Mouse (Mus musculus) lung, embryonic 14.5 days (tissue): ENCODE measurements around the gene Vps33b. TPM values are rescaled to one million over a fixed set of nuclear protein-coding genes. Genes with fewer than 3 reads are reported as not detected.

Source experiments
- ATAC-seq: fragments of 200-750 bp; cut with Nextera tagmentation; 2 replicates; pipeline ENCODE4 v1.8.0; 2017; ENCODE audit warnings: mild to moderate bottlenecking, moderate TSS enrichment, moderate library complexity; ENCODE audit not compliant: insufficient read depth
- DNase-seq: peaks from one replicate; pipeline ENCODE4 v3.0.0-alpha.2; 2015
- H3K27ac ChIP-seq: fragments of 300-500 bp; sonication (generic); 2 replicates; pipeline ENCODE4 v1.5.1; 2014; ENCODE audit warnings: low read depth, mild to moderate bottlenecking, moderate library complexity
- H3K27me3 ChIP-seq: fragments of 300-500 bp; sonication (generic); 2 replicates; pipeline ENCODE4 v1.6.1; 2014; ENCODE audit warnings: low read length, control low read depth; ENCODE audit not compliant: insufficient read depth
- H3K36me3 ChIP-seq: fragments of 300-500 bp; sonication (generic); 2 replicates; pipeline ENCODE4 v1.6.1; 2014; ENCODE audit warnings: control low read depth; ENCODE audit not compliant: insufficient read depth
- H3K4me1 ChIP-seq: fragments of 300-500 bp; sonication (generic); 2 replicates; pipeline ENCODE4 v1.6.1; 2014; ENCODE audit warnings: antibody characterized with exemption, control low read depth; ENCODE audit not compliant: insufficient read depth
- H3K4me2 ChIP-seq: fragments of 300-500 bp; sonication (generic); 2 replicates; pipeline ENCODE4 v1.6.1; 2014; ENCODE audit warnings: mild to moderate bottlenecking
- H3K4me3 ChIP-seq: fragments of 300-500 bp; sonication (generic); 2 replicates; pipeline ENCODE4 v1.5.1; 2014; ENCODE audit warnings: low read depth, low read length
- H3K9ac ChIP-seq: fragments of 300-500 bp; sonication (generic); 2 replicates; pipeline ENCODE4 v1.6.1; 2014
- H3K9me3 ChIP-seq: fragments of 300-500 bp; sonication (generic); 2 replicates; pipeline ENCODE4 v1.6.1; 2016; ENCODE audit warnings: low read depth, low read length, control low read depth
- CTCF ChIP-seq: IDR thresholded peaks from 2 replicates; pipeline ENCODE4 v1.5.1; 2016; ENCODE audit warnings: antibody characterized with exemption, low read depth
- WGBS: fragments of 180-500 bp; shearing (Covaris S2); extraction: QIAGEN DNeasy Blood & Tissue Kit; methylation state at CpG from one replicate; pipeline ENCODE4 v1.1.7; 2014; 5-methylcytosine and 5-hydroxymethylcytosine counted together
- polyA plus RNA-seq: library from polyadenylated mRNA; unstranded; fragments of >200 nt; fragmentation: Nextera tagmentation; extraction: Ambion mirVana; gene quantifications from 2 replicates; pipeline ENCODE4 v1.2.1, GENCODE M21; 2014

The Vps33b gene
- polyA plus RNA-seq, 1 experiment from 2014 or later = 11.6 TPM

GRCm38 (mm10) chr7:80339793-80340628, 70.6 kb downstream of the Vps33b start:
- Histone ChIP-seq H3K4me3 (peak overlapping the region; percentile 62), H3K4me2 (peak overlapping the region; percentile 86), H3K9ac (peak overlapping the region; percentile 66), H3K27me3 (no peaks in the 10 kb centered on the region), H3K9me3 (no peaks in the 10 kb centered on the region), H3K36me3 (peaks cover 28% of the 10 kb centered on the region), H3K4me1 (0 out of 2 replicates have a peak, but pooled peaks cover 13% of the 10 kb centered on the region), H3K27ac (peak overlapping the region; percentile 92)
- TF ChIP-seq CTCF = peak; percentile 89
- ATAC-seq (peak; percentile 98), DNase-seq (peak; percentile 100)
- under 1% methylated on average over 45 of the region's 45 CpGs for WGBS

- 0 out of 2 replicates have a peak, but pooled peaks cover 13% of the 10 kb centered on the region for H3K4me1 ChIP-seq
- H3K4me2 ChIP-seq = peak within 1 kb of the TSS; percentile 86
- WGBS = 2% methylated on average over 11 of the region's 11 CpGs
- peak; percentile 79 for TF ChIP-seq CTCF
- H3K27ac ChIP-seq = peak within 1 kb of the TSS; percentile 92
- H3K36me3 ChIP-seq = peaks cover 20% of the 10 kb centered on the region
- peak within 1 kb of the TSS; percentile 62 for H3K4me3 ChIP-seq
- peak within 1 kb of the TSS; percentile 66 for H3K9ac ChIP-seq
- H3K9me3 ChIP-seq = no peaks in the 10 kb centered on the region
- no peaks in the 10 kb centered on the region for H3K27me3 ChIP-seq
- peak; percentile 87 for DNase-seq
- ATAC-seq = peak; percentile 60
Observed at GRCm38 (mm10) chr7:80340793-80341192, 71.3 kb downstream of the Vps33b start, which contains the start of gene Unc45a. Gene Unc45a, minus strand, starts transcription at chr7:80341005.

Other genes with a start within 250 kb of the Vps33b start
- 15.8 and 17.7 TPM in 2 replicates for gene Zfp710, start 244.8 kb upstream of the Vps33b start, polyA plus RNA-seq
- 629 and 635 TPM in 2 replicates for gene Idh2, start 154.3 kb upstream of the Vps33b start, polyA plus RNA-seq
- 11.9 and 12.8 TPM in 2 replicates for gene Sema4b, start 82.8 kb upstream of the Vps33b start, polyA plus RNA-seq
- gene Cib1, start 36.8 kb upstream of the Vps33b start, polyA plus RNA-seq = 66.4 and 67.4 TPM in 2 replicates
- gene Gdpgp1, start 36.8 kb upstream of the Vps33b start, polyA plus RNA-seq = 3.9 and 4.0 TPM in 2 replicates
- 0.50 and 0.71 TPM in 2 replicates for gene Ttll13, start 23.3 kb upstream of the Vps33b start, polyA plus RNA-seq
- gene Ngrn, start 8.4 kb upstream of the Vps33b start, polyA plus RNA-seq = 40.1 and 41.0 TPM in 2 replicates
- 205 and 206 TPM in 2 replicates for gene Prc1, start 24.8 kb downstream of the Vps33b start, polyA plus RNA-seq
- 11.0 and 12.0 TPM in 2 replicates for gene Rccd1, start 54.8 kb downstream of the Vps33b start, polyA plus RNA-seq
- gene Unc45a, start 71.4 kb downstream of the Vps33b start, polyA plus RNA-seq = 34.3 and 35.3 TPM in 2 replicates
- gene Hddc3, start 73.5 kb downstream of the Vps33b start, polyA plus RNA-seq = 17.2 and 17.9 TPM in 2 replicates
- gene Man2a2, start 101.7 kb downstream of the Vps33b start, polyA plus RNA-seq = 20.1 and 23.9 TPM in 2 replicates
- gene Fes, start 118.3 kb downstream of the Vps33b start, polyA plus RNA-seq = 10.1 and 12.0 TPM in 2 replicates
- 18.0 and 19.4 TPM in 2 replicates for gene Furin, start 135.8 kb downstream of the Vps33b start, polyA plus RNA-seq